Mouse (Mus musculus) myocyte (in vitro differentiated cells): ENCODE measurements around the gene Utp20.
"Not testable (repeated sequence)": the region's sequence is repeated elsewhere in the genome, so short reads cannot be mapped to it uniquely, and the experiment has no call there.

Source experiments
- MYOD1 ChIP-seq, 3 experiments: IDR thresholded peaks; one replicate each; pipeline ENCODE4 v1.6.1; 2011; ENCODE audit warnings: control low read depth in 2 of 3, low read depth in 2 of 3, mild to moderate bottlenecking in 2 of 3, moderate library complexity in 1 of 3; ENCODE audit not compliant: insufficient read length in 2 of 3, control insufficient read depth in 1 of 3
- MYOG ChIP-seq, 3 experiments: IDR thresholded peaks; one replicate each; pipeline ENCODE4 v1.6.1; 2011; ENCODE audit warnings: control low read depth in 2 of 3, low read depth in 2 of 3, mild to moderate bottlenecking in 2 of 3; ENCODE audit not compliant: insufficient read length in 2 of 3, control insufficient read depth in 1 of 3, insufficient read depth in 1 of 3
- POLR2A ChIP-seq: IDR thresholded peaks from one replicate; pipeline ENCODE4 v1.6.1; 2011; ENCODE audit warnings: low read depth, mild to moderate bottlenecking, control low read depth, moderate library complexity; ENCODE audit not compliant: insufficient read length
- POLR2AphosphoS2 ChIP-seq: IDR thresholded peaks from one replicate; pipeline ENCODE4 v1.6.1; 2011; ENCODE audit warnings: low read depth, control low read depth; ENCODE audit not compliant: insufficient read length

- TF ChIP-seq POLR2AphosphoS2; MYOG (IDR thresholded peaks at IDR 0.05; ENCODE audit: control insufficient read depth in 1 of 3, insufficient read depth in 1 of 3, insufficient read length in 2 of 3, low read depth in 2 of 3); MYOD1 (IDR thresholded peaks at IDR 0.05; ENCODE audit: control insufficient read depth in 1 of 3, insufficient read length in 2 of 3, low read depth in 2 of 3); POLR2A: not testable (repeated sequence)
Measured at GRCm38 (mm10) chr10:88739074-88739473, 87.5 kb downstream of the Utp20 start.
